Mouse (Mus musculus) midbrain, embryonic 16.5 days (tissue): ENCODE results near the gene Mthfr. TPM values are rescaled to one million over a fixed set of nuclear protein-coding genes. Genes with fewer than 3 reads are reported as not detected.
"Not testable (repeated sequence)": the region's sequence is repeated elsewhere in the genome, so short reads cannot be mapped to it uniquely, and the experiment has no call there.

ENCODE experiments used
- ATAC-seq: fragments of 200-750 bp; cut with Nextera tagmentation; 2 replicates; pipeline ENCODE4 v1.8.0; 2017; ENCODE audit warnings: moderate TSS enrichment
- H3K27ac ChIP-seq: fragments of 300-500 bp; sonication (generic); 2 replicates; pipeline ENCODE4 v1.5.1; 2014; ENCODE audit warnings: mild to moderate bottlenecking, low read length, mixed read lengths
- H3K27me3 ChIP-seq: fragments of 300-500 bp; sonication (generic); 2 replicates; pipeline ENCODE4 v1.6.1; 2014; ENCODE audit warnings: low read depth, low read length, mixed read lengths; ENCODE audit not compliant: control insufficient read depth, insufficient read depth
- H3K36me3 ChIP-seq: fragments of 300-500 bp; sonication (generic); 2 replicates; pipeline ENCODE4 v1.6.1; 2014; ENCODE audit warnings: mild to moderate bottlenecking, low read length, moderate library complexity, mixed read lengths; ENCODE audit not compliant: control insufficient read depth, insufficient read depth
- H3K4me1 ChIP-seq: fragments of 300-500 bp; sonication (generic); 2 replicates; pipeline ENCODE4 v1.6.1; 2014; ENCODE audit warnings: mild to moderate bottlenecking, low read length, mixed read lengths; ENCODE audit not compliant: control insufficient read depth, insufficient read depth
- H3K4me2 ChIP-seq: fragments of 300-500 bp; sonication (generic); 2 replicates; pipeline ENCODE4 v1.6.1; 2014; ENCODE audit warnings: mild to moderate bottlenecking, low read length, mixed read lengths
- H3K4me3 ChIP-seq: fragments of 300-500 bp; sonication (generic); 2 replicates; pipeline ENCODE4 v1.5.1; 2014; ENCODE audit warnings: low read depth, mild to moderate bottlenecking, low read length, moderate library complexity, mixed read lengths
- H3K9ac ChIP-seq: fragments of 300-500 bp; sonication (generic); 2 replicates; pipeline ENCODE4 v1.6.1; 2014; ENCODE audit warnings: low read depth, low read length, mixed read lengths
- H3K9me3 ChIP-seq: fragments of 300-500 bp; sonication (generic); replicated peaks from 2 replicates; pipeline ENCODE4 v1.6.1; 2014; ENCODE audit warnings: mild to moderate bottlenecking, low read length, mixed read lengths; ENCODE audit not compliant: control insufficient read depth, poor library complexity, severe bottlenecking
- WGBS: fragments of 180-500 bp; shearing (Covaris S2); extraction: QIAGEN DNeasy Blood & Tissue Kit; methylation state at CpG from one replicate; pipeline ENCODE4 v1.1.7; 2014; 5-methylcytosine and 5-hydroxymethylcytosine counted together
- polyA plus RNA-seq: library from polyadenylated mRNA; unstranded; fragments of >200 nt; fragmentation: Nextera tagmentation; extraction: Ambion mirVana; gene quantifications from 2 replicates; pipeline ENCODE4 v1.2.1, GENCODE M21; 2015

Mthfr gene
- polyA plus RNA-seq, 1 experiment from 2014 or later: 22.2 TPM

- H3K4me1 ChIP-seq: peaks cover 9% of the 10 kb centered on the region
- 63% methylated on average over 7 of the region's 7 CpGs for WGBS
- peaks cover 2% of the 10 kb centered on the region; the same call in 1 of the 2 replicates for H3K36me3 ChIP-seq
- no peak for ATAC-seq
- no peak overlapping the region for H3K4me3 ChIP-seq
- H3K27ac ChIP-seq: no peak overlapping the region
- H3K9me3 ChIP-seq: no peaks in the 10 kb centered on the region
- H3K27me3 ChIP-seq: no peaks in the 10 kb centered on the region
- no peak overlapping the region for H3K9ac ChIP-seq
- H3K4me2 ChIP-seq: no peak overlapping the region
Observed at GRCm38 (mm10) chr4:148033858-148034410, 4.9 kb upstream of the Mthfr start.

GRCm38 (mm10) chr4:148035440-148035839, 3.4 kb upstream of the Mthfr start:
- peaks cover 19% of the 10 kb centered on the region for H3K4me1 ChIP-seq
- no peaks in the 10 kb centered on the region for H3K9me3 ChIP-seq
- H3K36me3 ChIP-seq: peaks cover 2% of the 10 kb centered on the region; the same call in 1 of the 2 replicates
- no peak for ATAC-seq
- WGBS: 86% methylated on average over 3 of the region's 3 CpGs
- H3K27me3 ChIP-seq: no peaks in the 10 kb centered on the region
- no peak overlapping the region for H3K9ac ChIP-seq
- no peak overlapping the region for H3K4me2 ChIP-seq
- no peak overlapping the region for H3K27ac ChIP-seq
- H3K4me3 ChIP-seq: no peak overlapping the region

- H3K27me3 ChIP-seq: no peaks in the 10 kb centered on the region
- peak overlapping the region; percentile 90 for H3K27ac ChIP-seq
- H3K4me3 ChIP-seq: peak overlapping the region; percentile 72
- no peak for ATAC-seq
- peak overlapping the region; percentile 80 for H3K9ac ChIP-seq
- H3K4me1 ChIP-seq: peaks cover 43% of the 10 kb centered on the region
- no peaks in the 10 kb centered on the region for H3K9me3 ChIP-seq
- H3K4me2 ChIP-seq: peak overlapping the region; percentile 70
- 6% methylated on average over 26 of the region's 26 CpGs for WGBS
- H3K36me3 ChIP-seq: peaks cover 2% of the 10 kb centered on the region; the same call in 1 of the 2 replicates
Observed at GRCm38 (mm10) chr4:148038079-148038599, 738 bp upstream of the Mthfr start.

- no peaks in the 10 kb centered on the region for H3K27me3 ChIP-seq
- H3K4me2 ChIP-seq: peak overlapping the region; percentile 85
- peak overlapping the region; percentile 80 for H3K9ac ChIP-seq
- peaks cover 43% of the 10 kb centered on the region for H3K4me1 ChIP-seq
- peak overlapping the region; percentile 90 for H3K27ac ChIP-seq
- no peaks in the 10 kb centered on the region for H3K9me3 ChIP-seq
- peaks cover 2% of the 10 kb centered on the region for H3K36me3 ChIP-seq
- ATAC-seq: 0 out of 2 replicates have a peak, but pooled peaks have one; percentile 0
- 16% methylated on average over 19 of the region's 19 CpGs for WGBS
- peak overlapping the region; percentile 72 for H3K4me3 ChIP-seq
Observed at GRCm38 (mm10) chr4:148039254-148040028, 564 bp downstream of the Mthfr start.

- H3K4me1 ChIP-seq: peaks cover 43% of the 10 kb centered on the region
- no peaks in the 10 kb centered on the region; the same call in 1 of the 2 replicates for H3K36me3 ChIP-seq
- H3K9ac ChIP-seq: peak overlapping the region; percentile 70
- no peaks in the 10 kb centered on the region for H3K27me3 ChIP-seq
- ATAC-seq: no peak
- H3K9me3 ChIP-seq: no peaks in the 10 kb centered on the region
- peak overlapping the region; percentile 72 for H3K4me3 ChIP-seq
- peak overlapping the region; percentile 77 for H3K27ac ChIP-seq
- peak overlapping the region; percentile 85 for H3K4me2 ChIP-seq
- 60% methylated on average over 15 of the region's 15 CpGs for WGBS
Observed at GRCm38 (mm10) chr4:148040029-148040830, 1.4 kb downstream of the Mthfr start.

GRCm38 (mm10) chr4:148040933-148041610, 2.2 kb downstream of the Mthfr start:
- ATAC-seq: peak; percentile 7; the same call in 1 of the 2 replicates
- Histone ChIP-seq H3K4me2 (peak overlapping the region; percentile 85), H3K9me3 (no peaks in the 10 kb centered on the region), H3K27ac (peak overlapping the region; percentile 77), H3K4me3 (peak overlapping the region; percentile 43), H3K9ac (peak overlapping the region; percentile 70), H3K27me3 (no peaks in the 10 kb centered on the region), H3K4me1 (peaks cover 46% of the 10 kb centered on the region), H3K36me3 (no peaks in the 10 kb centered on the region; the same call in 1 of the 2 replicates)
- 0% methylated on average over 19 of the region's 19 CpGs for WGBS

GRCm38 (mm10) chr4:148041611-148042191, 2.8 kb downstream of the Mthfr start:
- no peaks in the 10 kb centered on the region; the same call in 1 of the 2 replicates for H3K36me3 ChIP-seq
- H3K9me3 ChIP-seq: no peaks in the 10 kb centered on the region
- H3K9ac ChIP-seq: peak overlapping the region; percentile 70
- H3K4me1 ChIP-seq: peaks cover 46% of the 10 kb centered on the region
- peak overlapping the region; percentile 77 for H3K27ac ChIP-seq
- WGBS: 5% methylated on average over 16 of the region's 16 CpGs
- peak overlapping the region; percentile 43 for H3K4me3 ChIP-seq
- ATAC-seq: no peak
- peak overlapping the region; percentile 85 for H3K4me2 ChIP-seq
- H3K27me3 ChIP-seq: no peaks in the 10 kb centered on the region

- H3K27ac ChIP-seq, H3K27me3 ChIP-seq, H3K9me3 ChIP-seq, ATAC-seq, H3K9ac ChIP-seq, H3K4me2 ChIP-seq, H3K36me3 ChIP-seq, H3K4me3 ChIP-seq: not testable (repeated sequence)
- peaks cover 37% of the 10 kb centered on the region for H3K4me1 ChIP-seq
- WGBS: 84% methylated on average over 6 of the region's 8 CpGs
Observed at GRCm38 (mm10) chr4:148043327-148043726, 4.5 kb downstream of the Mthfr start.
